Mouse (Mus musculus) hindbrain, postnatal 0 days (tissue): ENCODE measurements around the gene B3gnt9. TPM values are rescaled to one million over a fixed set of nuclear protein-coding genes. Genes with fewer than 3 reads are reported as not detected.

Experiments used
- ATAC-seq: fragments of 200-750 bp; cut with Nextera tagmentation; 2 replicates; pipeline ENCODE4 v1.8.0; 2017; ENCODE audit warnings: mild to moderate bottlenecking, moderate TSS enrichment, moderate library complexity
- DNase-seq: peaks from one replicate; pipeline ENCODE4 v3.0.0-alpha.2; 2015; ENCODE audit warnings: low spot score
- H3K27ac ChIP-seq: fragments of 300-500 bp; sonication (generic); 2 replicates; pipeline ENCODE4 v1.5.1; 2014; ENCODE audit warnings: mild to moderate bottlenecking
- H3K27me3 ChIP-seq: fragments of 300-500 bp; sonication (generic); 2 replicates; pipeline ENCODE4 v1.6.1; 2014; ENCODE audit warnings: low read length, mixed read lengths; ENCODE audit not compliant: insufficient read depth
- H3K36me3 ChIP-seq: fragments of 300-500 bp; sonication (generic); 2 replicates; pipeline ENCODE4 v1.6.1; 2014; ENCODE audit warnings: low read length, mixed read lengths; ENCODE audit not compliant: insufficient read depth
- H3K4me1 ChIP-seq: fragments of 300-500 bp; sonication (generic); 2 replicates; pipeline ENCODE4 v1.6.1; 2014; ENCODE audit warnings: antibody characterized with exemption, low read length, mixed read lengths; ENCODE audit not compliant: insufficient read depth
- H3K4me2 ChIP-seq: fragments of 300-500 bp; sonication (generic); 2 replicates; pipeline ENCODE4 v1.6.1; 2014; ENCODE audit warnings: low read depth, mild to moderate bottlenecking, low read length, moderate library complexity, mixed read lengths
- H3K4me3 ChIP-seq: fragments of 300-500 bp; sonication (generic); 2 replicates; pipeline ENCODE4 v1.5.1; 2014; ENCODE audit warnings: low read length
- H3K9ac ChIP-seq: fragments of 300-500 bp; sonication (generic); replicated peaks from 2 replicates; pipeline ENCODE4 v1.6.1; 2014; ENCODE audit warnings: mild to moderate bottlenecking, low read length, moderate library complexity, mixed read lengths
- H3K9me3 ChIP-seq: fragments of 300-500 bp; sonication (generic); 2 replicates; pipeline ENCODE4 v1.6.1; 2016; ENCODE audit warnings: low read length, mixed read lengths
- CTCF ChIP-seq: IDR thresholded peaks from 2 replicates; pipeline ENCODE4 v1.5.1; 2016; ENCODE audit warnings: antibody characterized with exemption, control low read depth, low read depth
- WGBS: fragments of 180-500 bp; shearing (Covaris S2); extraction: QIAGEN DNeasy Blood & Tissue Kit; methylation state at CpG from one replicate; pipeline ENCODE4 v1.1.7; 2014; 5-methylcytosine and 5-hydroxymethylcytosine counted together
- polyA plus RNA-seq: library from polyadenylated mRNA; unstranded; fragments of >200 nt; fragmentation: Nextera tagmentation; extraction: Ambion mirVana; gene quantifications from 2 replicates; pipeline ENCODE4 v1.2.1, GENCODE M21; 2015
- total RNA-seq: library from RNA; depleted of rRNA; stranded (reverse); fragments of >200 nt; gene quantifications from 2 replicates; pipeline ENCODE4 v1.2.3, GENCODE M21; 2014

Gene B3gnt9
- total and polyA plus RNA-seq, 2 experiments from 2014 or later = 10.7 to 18.8 TPM

DNA sequence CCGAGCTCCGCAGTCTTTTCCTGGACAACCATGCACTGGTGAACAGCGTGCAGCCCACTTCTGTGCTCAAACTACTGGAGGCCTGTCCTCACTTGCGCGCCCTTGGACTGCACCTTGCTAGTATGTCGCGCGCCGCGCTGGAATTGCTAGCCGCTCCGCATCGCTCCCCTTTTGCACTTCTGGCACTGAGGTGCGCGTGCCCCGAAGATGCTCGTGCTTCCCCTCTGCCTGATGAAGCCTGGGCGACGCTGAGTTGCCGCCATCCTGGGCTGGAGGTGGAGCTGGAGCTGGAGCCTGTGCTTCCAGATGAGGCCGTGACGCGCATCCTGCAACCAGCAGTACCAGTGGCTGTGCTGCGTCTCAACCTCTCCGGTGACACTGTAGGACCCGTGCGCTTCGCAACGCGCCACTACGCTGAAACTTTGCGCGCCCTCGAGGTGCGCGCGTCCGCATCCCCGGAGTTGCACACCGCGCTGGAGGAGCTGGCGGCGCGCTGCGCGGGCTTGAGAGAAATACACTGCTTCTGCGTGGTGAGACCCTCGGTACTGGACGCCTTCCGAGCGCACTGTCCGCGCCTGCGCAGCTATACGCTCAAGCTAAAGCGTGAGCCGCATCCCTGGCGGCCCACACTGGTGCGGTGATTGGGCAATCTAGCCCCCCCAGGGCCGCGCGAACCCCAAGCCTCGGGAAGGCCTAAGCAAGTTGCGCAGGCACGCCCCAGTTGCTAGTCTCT is 13.6 kb upstream of the B3gnt9 start:
- Histone ChIP-seq H3K4me3 (peak overlapping the region; percentile 46), H3K9me3 (no peaks in the 10 kb centered on the region), H3K27ac (peak overlapping the region; percentile 41; the same call in 1 of the 2 replicates), H3K36me3 (no peaks in the 10 kb centered on the region), H3K4me2 (peak overlapping the region; percentile 85), H3K4me1 (peaks cover 17% of the 10 kb centered on the region), H3K9ac (peak overlapping the region; percentile 54), H3K27me3 (peaks cover 45% of the 10 kb centered on the region)
- DNase-seq = peak; percentile 97
- TF ChIP-seq CTCF = peak; percentile 13; the same call in 1 of the 2 replicates
- peak; percentile 90 for ATAC-seq
- WGBS = under 1% methylated on average over 53 of the region's 65 CpGs

DNA sequence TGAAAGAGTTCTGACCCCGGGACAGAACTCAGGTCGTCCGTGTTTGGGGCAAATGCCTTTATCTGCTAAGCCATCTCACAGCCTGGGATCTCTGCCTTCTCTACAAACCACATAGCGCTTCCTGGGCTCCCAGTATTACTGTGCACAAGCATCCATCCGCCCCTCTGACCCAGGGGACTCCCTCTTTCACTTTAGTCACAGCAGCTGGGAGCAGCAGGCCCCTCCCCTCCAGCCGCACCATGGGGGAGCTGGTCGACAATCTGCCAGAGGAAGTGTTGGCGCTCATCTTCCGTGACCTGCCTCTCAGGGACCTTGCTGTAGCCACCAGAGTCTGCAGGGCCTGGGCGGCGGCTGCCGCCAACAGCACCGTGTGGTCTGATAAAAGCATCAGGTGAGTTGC is 11.8 kb upstream of the B3gnt9 start:
- Histone ChIP-seq H3K36me3 (no peaks in the 10 kb centered on the region), H3K27me3 (peaks cover 34% of the 10 kb centered on the region), H3K4me3 (no peak overlapping the region), H3K9ac (no peak overlapping the region), H3K9me3 (no peaks in the 10 kb centered on the region), H3K4me2 (no peak overlapping the region), H3K4me1 (peaks cover 17% of the 10 kb centered on the region), H3K27ac (no peak overlapping the region)
- no peak for ATAC-seq
- TF ChIP-seq CTCF = no peak
- WGBS = 18% methylated on average over 13 of the region's 13 CpGs
- DNase-seq = no peak

DNA sequence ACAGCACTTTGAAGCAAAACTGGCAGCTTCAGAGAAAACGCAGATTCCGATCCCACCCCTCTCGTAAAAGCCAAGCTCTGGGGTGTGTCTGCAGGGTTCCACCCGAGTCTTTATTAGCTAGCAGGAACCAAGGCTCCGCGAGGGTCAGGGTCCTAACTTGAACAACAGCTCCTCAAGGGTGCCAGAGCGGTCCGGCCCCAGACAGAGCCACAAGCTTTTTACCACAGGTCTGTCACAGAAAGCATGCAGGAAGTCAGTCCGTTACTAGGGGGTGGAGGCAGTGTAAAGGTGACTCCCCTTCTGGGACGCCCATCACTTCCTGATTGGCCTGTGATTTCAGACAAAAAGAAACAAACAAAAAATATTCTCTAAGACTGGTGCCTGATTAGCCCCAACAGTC is 10.2 kb upstream of the B3gnt9 start:
- peaks cover 27% of the 10 kb centered on the region for H3K27me3 ChIP-seq
- no peak for TF ChIP-seq CTCF
- DNase-seq (no peak), ATAC-seq (no peak)
- no peaks in the 10 kb centered on the region for H3K36me3 ChIP-seq
- whole genome bisulfite sequencing = 9% methylated on average over 10 of the region's 10 CpGs
- no peak overlapping the region for H3K9ac ChIP-seq
- H3K27ac ChIP-seq = no peak overlapping the region
- peak overlapping the region; percentile 93 for H3K4me2 ChIP-seq
- H3K4me1 ChIP-seq = peaks cover 13% of the 10 kb centered on the region
- H3K9me3 ChIP-seq = no peaks in the 10 kb centered on the region
- H3K4me3 ChIP-seq = peak overlapping the region; percentile 64

GRCm38 (mm10) chr8:105264024-105264982 is 9.3 kb upstream of the B3gnt9 start, which contains the start of the genes Tradd and Fbxl8:
Tradd (minus strand) TSS chr8:105264609.
Fbxl8 (plus strand) TSS chr8:105264648.
- Histone ChIP-seq H3K36me3 (no peaks in the 10 kb centered on the region), H3K27me3 (peaks cover 20% of the 10 kb centered on the region), H3K27ac (no peak within 1 kb of the TSS), H3K4me1 (peaks cover 11% of the 10 kb centered on the region), H3K9ac (peak within 1 kb of the TSS; percentile 56), H3K9me3 (no peaks in the 10 kb centered on the region), H3K4me3 (peak within 1 kb of the TSS; percentile 64), H3K4me2 (peak within 1 kb of the TSS; percentile 93)
- TF ChIP-seq CTCF = no peak
- WGBS = 1% methylated on average over 53 of the region's 54 CpGs
- DNase-seq (peak; percentile 50), ATAC-seq (no peak)

DNA sequence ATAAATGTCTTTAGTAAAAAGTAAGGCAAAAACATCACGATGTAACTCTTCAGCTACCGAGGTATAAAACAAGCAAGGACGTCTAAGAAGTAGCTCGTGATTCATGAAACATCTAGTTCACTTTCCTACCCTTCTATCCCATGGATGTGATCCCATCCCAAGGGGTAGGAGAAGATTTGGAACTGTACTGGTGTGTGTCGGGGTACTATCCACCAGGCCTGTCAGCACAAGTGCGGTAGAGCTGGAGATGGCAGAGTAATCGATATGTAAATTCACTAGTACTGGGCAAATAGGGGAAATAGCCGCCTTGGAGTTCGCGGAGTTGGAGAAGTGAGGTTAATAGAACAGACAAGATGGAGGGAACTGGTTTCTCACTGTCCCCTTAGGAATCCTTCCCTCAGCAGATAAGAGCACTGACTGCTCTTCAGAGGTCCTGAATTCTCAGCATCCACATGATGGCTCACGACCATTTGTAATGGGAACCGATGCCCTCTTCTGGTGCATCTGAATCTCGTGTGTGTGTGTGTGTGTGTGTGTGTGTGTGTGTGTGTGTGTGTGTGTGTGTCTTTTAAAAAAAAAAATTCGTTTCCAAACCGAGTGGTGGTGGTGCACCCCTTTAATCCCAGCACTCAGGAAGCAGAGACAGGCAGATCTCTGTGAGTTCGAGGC is 8.4 kb upstream of the B3gnt9 start:
- no peaks in the 10 kb centered on the region for H3K36me3 ChIP-seq
- H3K27me3 ChIP-seq = peaks cover 14% of the 10 kb centered on the region
- no peak; the same call in 1 of the 2 replicates for TF ChIP-seq CTCF
- no peak overlapping the region for H3K4me2 ChIP-seq
- no peak overlapping the region for H3K9ac ChIP-seq
- no peak for ATAC-seq
- H3K4me3 ChIP-seq = no peak overlapping the region
- WGBS = 43% methylated on average over 16 of the region's 16 CpGs
- H3K9me3 ChIP-seq = no peaks in the 10 kb centered on the region
- H3K4me1 ChIP-seq = peaks cover 10% of the 10 kb centered on the region
- H3K27ac ChIP-seq = no peak overlapping the region
- DNase-seq = no peak

DNA sequence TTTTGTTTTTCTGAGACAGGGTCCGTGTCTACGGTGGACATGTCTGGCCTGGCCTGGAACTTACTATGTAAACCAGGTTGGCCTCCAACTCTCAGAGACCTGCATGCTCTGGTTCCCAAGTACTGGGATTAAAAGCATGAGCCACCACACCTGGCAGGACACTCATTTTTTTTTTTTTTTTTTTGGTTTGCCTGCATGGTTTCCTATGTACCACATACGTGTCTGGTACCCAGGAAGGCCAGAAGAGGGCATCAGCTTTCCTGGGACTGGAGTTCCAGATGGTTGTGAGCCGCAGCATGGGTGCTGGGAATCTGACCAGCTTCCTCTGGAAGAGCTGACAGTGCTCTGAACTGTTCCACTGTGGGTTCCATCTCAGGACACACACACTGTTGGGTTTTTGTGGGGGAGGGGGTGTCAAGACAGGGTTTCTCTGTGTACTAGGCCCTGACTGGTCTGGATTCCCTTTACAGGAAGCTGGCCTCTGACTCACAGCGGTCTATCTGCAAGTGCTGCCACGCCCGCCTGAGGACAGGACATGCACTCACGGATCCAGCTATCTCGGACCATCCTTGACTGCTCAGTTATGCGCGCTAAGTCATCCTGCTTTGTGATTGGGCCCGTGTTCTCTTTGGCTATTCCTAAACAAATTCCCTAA is 6.5 kb upstream of the B3gnt9 start:
- no peaks in the 10 kb centered on the region for H3K36me3 ChIP-seq
- no peak overlapping the region for H3K9ac ChIP-seq
- H3K4me2 ChIP-seq = no peak overlapping the region
- DNase-seq (no peak), ATAC-seq (no peak)
- 90% methylated on average over 12 of the region's 12 CpGs for WGBS
- no peak overlapping the region for H3K4me3 ChIP-seq
- no peaks in the 10 kb centered on the region for H3K9me3 ChIP-seq
- H3K4me1 ChIP-seq = peaks cover 10% of the 10 kb centered on the region
- TF ChIP-seq CTCF = no peak
- no peak overlapping the region for H3K27ac ChIP-seq
- H3K27me3 ChIP-seq = peaks cover 21% of the 10 kb centered on the region
